Mouse (Mus musculus): Measurements from ENCODE around the gene Clk4.

Clk4 gene

GRCm38 (mm10) chr11:51308306-51308705 lies 46.8 kb downstream of the Clk4 start:
- CTCF ChIA-PET = no interaction called here

GRCm38 (mm10) chr11:51311846-51312245 lies 50.3 kb downstream of the Clk4 start:
- CTCF ChIA-PET = no interaction called here

GRCm38 (mm10) chr11:51315991-51316810 lies 54.7 kb downstream of the Clk4 start:
- CTCF ChIA-PET = interaction anchor here (0.7 kb wide), 1 partner anchor 1705 kb away, joined by 8 read pairs; no protein-coding TSS in a partner anchor

GRCm38 (mm10) chr11:51320609-51321008 lies 59.1 kb downstream of the Clk4 start:
- CTCF ChIA-PET = no interaction called here

- CTCF ChIA-PET = no interaction called here
These were observed 65.4 kb downstream of the Clk4 start for GRCm38 (mm10) chr11:51326908-51327307.

GRCm38 (mm10) chr11:51328387-51328942 lies 66.9 kb downstream of the Clk4 start:
- CTCF ChIA-PET = no interaction called here

GRCm38 (mm10) chr11:51329837-51330714 lies 68.5 kb downstream of the Clk4 start:
- CTCF ChIA-PET = no interaction called here

Data from spleen, embryonic (tissue).